Mouse (Mus musculus) embryonic facial prominence, embryonic 12.5 days (tissue): Measurements from ENCODE around the gene Tjp3. TPM values are rescaled to one million over a fixed set of nuclear protein-coding genes. Genes with fewer than 3 reads are reported as not detected.
A peak's percentile ranks its signal among the peaks of the same experiment; 100 is the strongest.

Experiments used
- ATAC-seq: fragments of 200-750 bp; cut with Nextera tagmentation; 2 replicates; pipeline ENCODE4 v1.8.0; 2017; ENCODE audit not compliant: insufficient number of reproducible peaks, insufficient read depth, low FRiP score, low TSS enrichment
- H3K27ac ChIP-seq: fragments of 300-500 bp; sonication (generic); 2 replicates; pipeline ENCODE4 v1.5.1; 2016; ENCODE audit warnings: mild to moderate bottlenecking
- H3K27me3 ChIP-seq: fragments of 300-500 bp; sonication (generic); 2 replicates; pipeline ENCODE4 v1.6.1; 2016; ENCODE audit warnings: mild to moderate bottlenecking, moderate library complexity
- H3K36me3 ChIP-seq: fragments of 300-500 bp; sonication (generic); 2 replicates; pipeline ENCODE4 v1.6.1; 2016; ENCODE audit warnings: mild to moderate bottlenecking
- H3K4me1 ChIP-seq: fragments of 300-500 bp; sonication (generic); 2 replicates; pipeline ENCODE4 v1.6.1; 2016
- H3K4me2 ChIP-seq: fragments of 300-500 bp; sonication (generic); replicated peaks from 2 replicates; pipeline ENCODE4 v1.6.1; 2016; ENCODE audit warnings: mild to moderate bottlenecking, moderate library complexity
- H3K4me3 ChIP-seq: fragments of 300-500 bp; sonication (generic); 2 replicates; pipeline ENCODE4 v1.5.1; 2016; ENCODE audit warnings: mild to moderate bottlenecking
- H3K9ac ChIP-seq: fragments of 300-500 bp; sonication (generic); 2 replicates; pipeline ENCODE4 v1.6.1; 2016; ENCODE audit warnings: mild to moderate bottlenecking, moderate library complexity
- H3K9me3 ChIP-seq: fragments of 300-500 bp; sonication (generic); 2 replicates; pipeline ENCODE4 v1.6.1; 2016; ENCODE audit warnings: mild to moderate bottlenecking, moderate library complexity
- WGBS: fragments of 180-500 bp; shearing (Covaris S2); methylation state at CpG from one replicate; pipeline ENCODE4 v1.1.7; 2016; 5-methylcytosine and 5-hydroxymethylcytosine counted together
- polyA plus RNA-seq: library from polyadenylated mRNA; unstranded; fragments of >200 nt; fragmentation: Nextera tagmentation; extraction: Ambion mirVana; gene quantifications from 2 replicates; pipeline ENCODE4 v1.2.1, GENCODE M21; 2016

Gene Tjp3
- polyA plus RNA-seq, 1 experiment from 2014 or later = 6.4 TPM

- no peak for ATAC-seq
- H3K36me3 ChIP-seq = no peaks in the 10 kb centered on the region
- no peaks in the 10 kb centered on the region for H3K9me3 ChIP-seq
- 0 out of 2 replicates have a peak overlapping the region, but pooled peaks have one; percentile 17 for H3K9ac ChIP-seq
- 0 out of 2 replicates have a peak overlapping the region, but pooled peaks have one; percentile 23 for H3K27ac ChIP-seq
- H3K4me2 ChIP-seq = peak overlapping the region; percentile 69; the same call in 1 of the 2 replicates
- 9% methylated on average over 17 of the region's 17 CpGs for WGBS
- H3K4me1 ChIP-seq = peaks cover 7% of the 10 kb centered on the region; the same call in 1 of the 2 replicates
- H3K4me3 ChIP-seq = 0 out of 2 replicates have a peak overlapping the region, but pooled peaks have one; percentile 10
- H3K27me3 ChIP-seq = peaks cover 46% of the 10 kb centered on the region
Measured at GRCm38 (mm10) chr10:81284719-81285118, 6.7 kb downstream of the Tjp3 start.

GRCm38 (mm10) chr10:81284189-81284588, 7.2 kb downstream of the Tjp3 start:
- no peaks in the 10 kb centered on the region for H3K36me3 ChIP-seq
- WGBS = 54% methylated on average over 6 of the region's 6 CpGs
- no peaks in the 10 kb centered on the region for H3K9me3 ChIP-seq
- H3K27me3 ChIP-seq = peaks cover 45% of the 10 kb centered on the region
- H3K27ac ChIP-seq = 0 out of 2 replicates have a peak overlapping the region, but pooled peaks have one; percentile 23
- H3K4me2 ChIP-seq = no peak overlapping the region
- H3K4me1 ChIP-seq = peaks cover 7% of the 10 kb centered on the region; the same call in 1 of the 2 replicates
- H3K9ac ChIP-seq = 0 out of 2 replicates have a peak overlapping the region, but pooled peaks have one; percentile 17
- no peak for ATAC-seq
- no peak overlapping the region for H3K4me3 ChIP-seq

GRCm38 (mm10) chr10:81279496-81279895, 11.9 kb downstream of the Tjp3 start:
- Histone ChIP-seq H3K4me3 (no peak overlapping the region), H3K4me1 (no peaks in the 10 kb centered on the region), H3K27ac (no peak overlapping the region), H3K9me3 (no peaks in the 10 kb centered on the region), H3K36me3 (no peaks in the 10 kb centered on the region), H3K9ac (no peak overlapping the region), H3K27me3 (peaks cover 34% of the 10 kb centered on the region), H3K4me2 (no peak overlapping the region)
- 42% methylated on average over 10 of the region's 10 CpGs for WGBS
- ATAC-seq = no peak

GRCm38 (mm10) chr10:81277676-81278075, 13.7 kb downstream of the Tjp3 start:
- peaks cover 12% of the 10 kb centered on the region for H3K36me3 ChIP-seq
- H3K4me3 ChIP-seq = no peak overlapping the region
- ATAC-seq = no peak
- no peak overlapping the region for H3K27ac ChIP-seq
- H3K4me1 ChIP-seq = no peaks in the 10 kb centered on the region
- H3K27me3 ChIP-seq = 0 out of 2 replicates have a peak, but pooled peaks cover 16% of the 10 kb centered on the region
- 79% methylated on average over 22 of the region's 22 CpGs for WGBS
- no peak overlapping the region for H3K9ac ChIP-seq
- H3K9me3 ChIP-seq = no peaks in the 10 kb centered on the region
- no peak overlapping the region for H3K4me2 ChIP-seq

DNA sequence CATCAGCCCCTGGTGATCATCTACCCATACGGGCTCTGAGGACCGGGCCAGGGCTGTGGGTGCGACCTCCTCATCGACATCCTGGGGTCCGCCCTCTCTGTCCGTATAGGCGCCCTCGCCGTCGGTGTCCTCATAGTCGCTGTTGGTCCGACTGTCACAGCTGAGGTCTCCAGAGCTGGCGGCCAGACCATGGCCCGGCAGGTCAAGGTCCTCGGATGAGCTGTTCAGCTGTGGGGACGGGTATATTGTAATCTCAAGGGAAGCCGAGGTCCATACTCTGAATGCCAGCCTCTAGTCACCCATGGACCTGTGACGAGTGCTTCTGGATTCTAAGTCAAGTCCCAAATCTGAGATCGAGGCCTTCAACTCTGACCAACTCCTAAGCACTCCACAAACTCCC, 17.5 kb downstream of the Tjp3 start:
- no peak for ATAC-seq
- Histone ChIP-seq H3K9me3 (no peaks in the 10 kb centered on the region), H3K36me3 (peaks cover 35% of the 10 kb centered on the region), H3K4me3 (no peak overlapping the region), H3K27me3 (no peaks in the 10 kb centered on the region), H3K27ac (no peak overlapping the region), H3K4me2 (no peak overlapping the region), H3K4me1 (peaks cover 2% of the 10 kb centered on the region), H3K9ac (no peak overlapping the region)
- WGBS = 95% methylated on average over 19 of the region's 19 CpGs

DNA sequence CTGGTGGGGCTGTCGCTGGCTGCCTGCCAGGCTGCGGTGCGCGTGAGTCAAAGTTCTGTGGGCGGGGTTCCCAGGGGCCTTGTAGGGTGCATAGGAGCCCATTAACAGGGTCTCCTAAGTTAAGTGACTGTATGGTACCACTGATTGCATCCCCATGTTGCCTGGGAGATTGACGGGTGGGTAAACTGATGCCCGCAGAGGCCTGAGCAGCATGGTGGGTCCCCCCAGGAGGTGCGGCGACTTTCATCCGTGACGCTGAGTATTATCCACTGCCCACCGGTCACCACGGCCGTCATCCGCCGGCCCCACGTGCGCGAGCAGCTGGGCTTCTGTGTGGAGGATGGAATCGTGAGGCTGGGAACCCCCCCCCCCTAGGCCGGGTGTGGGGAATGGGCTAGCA, 19.0 kb downstream of the Tjp3 start:
- H3K9ac ChIP-seq = no peak overlapping the region
- H3K36me3 ChIP-seq = peaks cover 35% of the 10 kb centered on the region
- H3K4me1 ChIP-seq = peaks cover 8% of the 10 kb centered on the region
- WGBS = 94% methylated on average over 21 of the region's 21 CpGs
- ATAC-seq = no peak
- no peaks in the 10 kb centered on the region for H3K27me3 ChIP-seq
- no peak overlapping the region for H3K4me2 ChIP-seq
- no peaks in the 10 kb centered on the region for H3K9me3 ChIP-seq
- H3K27ac ChIP-seq = no peak overlapping the region
- no peak overlapping the region for H3K4me3 ChIP-seq

DNA sequence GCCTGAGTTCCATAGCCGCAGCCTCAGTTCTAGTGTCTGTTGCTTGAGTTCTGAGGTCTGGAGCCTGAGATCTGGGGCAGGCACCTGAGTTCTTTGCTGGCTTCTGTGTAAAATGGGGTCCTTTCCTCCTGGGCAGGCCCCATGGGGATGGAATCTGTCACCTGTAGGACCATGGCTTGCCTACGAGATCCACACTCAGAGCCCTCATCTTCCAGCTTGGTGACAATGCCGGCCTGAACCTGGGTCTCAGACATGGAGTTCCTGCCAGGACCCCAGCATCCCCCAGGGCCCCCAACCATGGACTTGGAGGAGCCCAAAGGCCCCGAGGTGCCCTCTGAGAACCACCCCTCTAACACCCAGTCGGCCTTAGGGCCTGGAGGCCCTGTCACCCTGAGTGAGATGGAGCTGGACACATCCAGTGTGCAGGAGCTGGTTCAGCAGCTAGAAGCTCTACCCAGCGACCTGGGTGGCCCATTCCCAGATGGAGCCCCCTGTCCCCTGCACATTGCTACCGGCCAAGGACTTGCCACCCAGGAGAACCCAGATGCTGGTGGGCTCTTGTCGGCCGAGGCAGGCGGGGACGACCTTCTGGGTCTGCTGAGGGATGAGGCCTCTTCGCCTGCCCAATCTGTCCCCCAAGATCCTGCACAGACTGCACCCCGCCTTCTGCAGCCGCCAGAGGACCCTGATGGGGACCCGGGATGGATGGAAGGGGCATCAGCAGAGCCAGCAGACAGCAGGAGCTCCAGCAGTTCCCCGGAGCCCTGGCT, 22.6 kb downstream of the Tjp3 start:
- no peaks in the 10 kb centered on the region for H3K9me3 ChIP-seq
- H3K9ac ChIP-seq = peak overlapping the region; percentile 78
- no peak overlapping the region for H3K27ac ChIP-seq
- peaks cover 51% of the 10 kb centered on the region for H3K36me3 ChIP-seq
- peak overlapping the region; percentile 70 for H3K4me3 ChIP-seq
- peaks cover 14% of the 10 kb centered on the region for H3K4me1 ChIP-seq
- peak overlapping the region; percentile 88 for H3K4me2 ChIP-seq
- no peaks in the 10 kb centered on the region for H3K27me3 ChIP-seq
- no peak for ATAC-seq
- WGBS = 83% methylated on average over 16 of the region's 16 CpGs

DNA sequence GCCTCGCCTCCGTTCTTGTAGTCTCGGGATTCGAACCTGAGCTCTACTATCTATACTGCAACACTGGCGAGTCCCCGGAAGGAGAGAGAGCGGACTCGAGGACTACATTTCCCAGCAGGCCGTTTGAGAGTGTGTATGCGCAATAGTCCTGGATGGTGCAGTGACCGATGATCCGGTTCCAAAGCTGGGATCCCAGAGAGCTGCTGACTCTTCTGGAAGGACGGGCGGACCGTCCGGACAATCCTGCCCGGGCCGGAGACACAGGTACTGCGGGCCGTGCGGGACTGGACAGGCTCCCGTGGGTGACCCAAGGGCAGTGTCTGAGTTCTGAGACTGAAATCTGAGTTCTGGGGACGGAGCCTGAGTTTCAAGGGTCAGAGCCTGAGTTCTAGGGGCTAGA, 23.3 kb downstream of the Tjp3 start:
- Histone ChIP-seq H3K9me3 (no peaks in the 10 kb centered on the region), H3K4me1 (peaks cover 14% of the 10 kb centered on the region), H3K36me3 (peaks cover 51% of the 10 kb centered on the region), H3K4me3 (peak overlapping the region; percentile 70), H3K4me2 (peak overlapping the region; percentile 88), H3K27ac (0 out of 2 replicates have a peak overlapping the region, but pooled peaks have one; percentile 46), H3K9ac (peak overlapping the region; percentile 78), H3K27me3 (no peaks in the 10 kb centered on the region)
- 0 out of 2 replicates have a peak, but pooled peaks have one; percentile 11 for ATAC-seq
- WGBS = 3% methylated on average over 23 of the region's 23 CpGs

DNA sequence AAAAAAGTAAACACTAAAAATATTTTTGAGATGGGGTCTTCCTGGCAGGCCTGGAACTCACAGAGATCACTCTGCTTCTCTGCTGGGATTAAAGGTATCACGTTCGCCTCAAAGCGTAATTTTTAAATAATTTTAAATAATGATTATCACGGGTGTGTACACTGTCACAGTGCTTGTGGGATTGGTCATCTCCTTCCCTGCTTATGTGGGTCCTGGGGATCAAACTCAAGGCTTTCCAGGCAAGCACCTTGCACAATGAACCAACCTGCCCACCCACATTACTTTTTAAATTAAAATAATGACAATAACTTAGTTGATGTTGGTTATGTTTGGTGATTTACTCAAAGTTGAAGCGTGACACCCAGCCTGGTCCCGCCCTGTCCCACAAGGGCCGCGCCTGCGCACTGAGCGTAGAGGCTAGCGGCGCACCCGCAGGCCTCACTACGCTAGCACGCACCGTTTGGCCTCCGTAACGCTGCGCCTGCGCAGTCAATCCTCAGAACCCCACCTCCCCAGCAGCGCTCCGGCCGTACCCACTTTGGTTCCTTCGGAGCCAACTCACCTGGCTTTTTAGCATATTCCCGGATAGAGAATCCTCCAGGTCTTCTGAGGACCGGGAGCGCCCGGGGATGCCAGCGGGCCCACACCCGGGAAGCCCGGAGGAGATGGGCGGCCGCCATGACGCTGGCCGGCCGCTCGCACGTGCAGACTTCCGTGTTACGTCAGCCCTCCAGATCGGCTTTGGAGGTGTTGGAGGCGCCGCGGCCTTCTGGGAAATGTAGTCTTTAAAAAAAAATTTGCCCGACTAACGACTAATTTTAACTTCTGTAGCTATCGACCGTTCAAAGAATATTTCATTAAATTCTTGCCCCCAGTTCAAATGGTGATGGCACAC, 24.9 kb downstream of the Tjp3 start, which contains the start of the genes Mrpl54 and Apba3:
TSS of gene Mrpl54 (minus strand) at position 724 of the 895 bp plus-strand sequence.
TSS of gene Apba3 (plus strand) at position 750 of the 895 bp plus-strand sequence.
- ATAC-seq = peak; percentile 91
- peaks cover 46% of the 10 kb centered on the region for H3K36me3 ChIP-seq
- peak within 1 kb of the TSS; percentile 88 for H3K4me2 ChIP-seq

GRCm38 (mm10) chr10:81265540-81265939, 25.8 kb downstream of the Tjp3 start:
- WGBS = 94% methylated on average over 8 of the region's 8 CpGs
- Histone ChIP-seq H3K27ac (no peak overlapping the region), H3K9ac (peak overlapping the region; percentile 15), H3K36me3 (peaks cover 37% of the 10 kb centered on the region), H3K27me3 (peaks cover 3% of the 10 kb centered on the region; the same call in 1 of the 2 replicates), H3K9me3 (no peaks in the 10 kb centered on the region), H3K4me2 (peak overlapping the region; percentile 53), H3K4me3 (peak overlapping the region; percentile 61; the same call in 1 of the 2 replicates), H3K4me1 (peaks cover 14% of the 10 kb centered on the region)
- ATAC-seq = no peak

More for the DNA sequence above, 24.9 kb downstream of the Tjp3 start, which contains the start of the genes Mrpl54 and Apba3:
- WGBS = under 1% methylated on average over 48 of the region's 48 CpGs
- Histone ChIP-seq H3K27ac (peak within 1 kb of the TSS; percentile 83), H3K27me3 (no peaks in the 10 kb centered on the region), H3K4me1 (peaks cover 14% of the 10 kb centered on the region), H3K9me3 (no peaks in the 10 kb centered on the region), H3K9ac (peak within 1 kb of the TSS; percentile 65), H3K4me3 (peak within 1 kb of the TSS; percentile 70)

DNA sequence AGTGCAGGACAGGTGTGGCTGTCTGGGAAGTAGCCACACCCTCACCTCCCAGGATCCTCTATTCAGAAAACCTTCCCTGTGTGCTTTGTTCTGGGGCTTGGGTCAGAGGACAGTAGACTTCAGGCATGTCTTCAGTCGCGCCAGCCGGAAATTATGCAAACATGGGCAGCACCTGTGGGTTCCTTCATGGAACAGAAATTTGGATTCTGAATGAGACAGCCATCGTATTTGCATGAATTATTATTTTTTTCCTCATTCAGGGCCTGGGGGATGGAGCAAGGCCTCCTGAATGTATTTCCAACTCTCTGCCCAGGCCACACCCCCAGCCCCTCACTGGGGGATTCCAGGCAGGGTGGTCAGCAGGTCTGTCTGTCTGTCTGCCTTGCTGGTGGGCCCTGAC, 30.4 kb downstream of the Tjp3 start:
- peaks cover 36% of the 10 kb centered on the region for H3K36me3 ChIP-seq
- WGBS = 86% methylated on average over 4 of the region's 4 CpGs
- no peak for ATAC-seq

More for the DNA sequence above, 30.4 kb downstream of the Tjp3 start:
- H3K4me1 ChIP-seq = peaks cover 17% of the 10 kb centered on the region
- H3K4me3 ChIP-seq = no peak overlapping the region
- no peak overlapping the region for H3K9ac ChIP-seq
- no peak overlapping the region for H3K27ac ChIP-seq
- no peak overlapping the region for H3K4me2 ChIP-seq
- H3K9me3 ChIP-seq = no peaks in the 10 kb centered on the region
- H3K27me3 ChIP-seq = peaks cover 47% of the 10 kb centered on the region
